Comparison of ENCODE assay signal across 8 mouse cellular contexts in genomic region chr8:4238434-4239192, GRCm38 (mm10). TPM values are rescaled to one million over a fixed set of nuclear protein-coding genes. Genes with fewer than 3 reads are reported as not detected.
A peak's percentile ranks its signal among the peaks of the same experiment; 100 is the strongest.
DNase-seq lines count a peak whose midpoint lies in the region; ATAC-seq and TF ChIP-seq lines count a peak whose summit lies in the region.

TSS of gene Map2k7 (plus strand) at chr8:4238740.
TSS of gene Gm49320 (plus strand) at chr8:4238865.

- peak; percentile 95 for ATAC-seq in heart, embryonic 12.5 days (ENCODE audit: insufficient number of reproducible peaks, low FRiP score)
- ATAC-seq in kidney, postnatal 0 days (replicated peaks; ENCODE audit: low FRiP score, low read depth), result peak; percentile 97
- ATAC-seq in liver, embryonic 11.5 days (replicated peaks; ENCODE audit: low FRiP score), result peak; percentile 92
- peak; percentile 95 for ATAC-seq in stomach, embryonic 14.5 days (ENCODE audit: insufficient number of reproducible peaks, insufficient read depth, low FRiP score, low read depth)

- WGBS in heart, embryonic 12.5 days, result 0% methylated on average over 69 of the region's 71 CpGs
- WGBS in kidney, postnatal 0 days, result under 1% methylated on average over 59 of the region's 71 CpGs
- under 1% methylated on average over 70 of the region's 71 CpGs for WGBS in liver, embryonic 11.5 days
- WGBS in stomach, embryonic 14.5 days, result under 1% methylated on average over 67 of the region's 71 CpGs

- peak; percentile 33 for TF ChIP-seq CTCF in C2C12 (IDR thresholded peaks at IDR 0.05; ENCODE audit: control insufficient read depth, insufficient read depth, insufficient read length)
- TF ChIP-seq CTCF in brain, embryonic 14.5 days (IDR thresholded peaks at IDR 0.05; ENCODE audit: borderline replicate concordance, extremely low read depth, insufficient read depth, insufficient read length), result peak; percentile 55
- peak; percentile 63 for TF ChIP-seq CTCF in kidney, postnatal 0 days (IDR thresholded peaks at IDR 0.05; ENCODE audit: low read depth)

- peak within 1 kb of the TSS; percentile 89 for H3K27ac ChIP-seq in heart, embryonic 12.5 days (ENCODE audit: poor library complexity, severe bottlenecking)
- H3K27ac ChIP-seq in kidney, postnatal 0 days, result peak within 1 kb of the TSS; percentile 78
- H3K27ac ChIP-seq in liver, embryonic 11.5 days (ENCODE audit: low read depth, low read length), result peak within 1 kb of the TSS; percentile 95
- peak within 1 kb of the TSS; percentile 97 for H3K27ac ChIP-seq in stomach, embryonic 14.5 days (ENCODE audit: low read length)

- peaks cover 40% of the 10 kb centered on the region for H3K79me2 ChIP-seq in C2C12 (ENCODE audit: control insufficient read depth, insufficient read depth)

- H3K4me1 ChIP-seq in erythroblast, embryonic 14.5 days (ENCODE audit: control insufficient read depth), result peaks cover 53% of the 10 kb centered on the region
- H3K4me1 ChIP-seq in heart, embryonic 12.5 days (replicated peaks), result peaks cover 23% of the 10 kb centered on the region
- peaks cover 11% of the 10 kb centered on the region for H3K4me1 ChIP-seq in kidney, postnatal 0 days (replicated peaks; ENCODE audit: insufficient read depth, low read length)
- H3K4me1 ChIP-seq in liver, embryonic 11.5 days (replicated peaks; ENCODE audit: control insufficient read depth, insufficient read depth, low read length), result peaks cover 15% of the 10 kb centered on the region
- peaks cover 17% of the 10 kb centered on the region for H3K4me1 ChIP-seq in stomach, embryonic 14.5 days (ENCODE audit: control insufficient read depth, insufficient read depth, low read length)

- H3K4me3 ChIP-seq in C2C12 (ENCODE audit: insufficient read depth, poor library complexity, severe bottlenecking), result peak within 1 kb of the TSS; percentile 65
- H3K4me3 ChIP-seq in erythroblast, embryonic 14.5 days (replicated peaks), result peak within 1 kb of the TSS; percentile 77
- H3K4me3 ChIP-seq in heart, embryonic 12.5 days, result peak within 1 kb of the TSS; percentile 65
- H3K4me3 ChIP-seq in kidney, postnatal 0 days (replicated peaks; ENCODE audit: low read depth, low read length), result peak within 1 kb of the TSS; percentile 80
- peak within 1 kb of the TSS; percentile 69 for H3K4me3 ChIP-seq in liver, embryonic 11.5 days (ENCODE audit: low read depth, low read length)
- peak within 1 kb of the TSS; percentile 74 for H3K4me3 ChIP-seq in stomach, embryonic 14.5 days (ENCODE audit: low read depth, low read length)

- peak within 1 kb of the TSS; percentile 76 for H3K4me2 ChIP-seq in heart, embryonic 12.5 days
- peak within 1 kb of the TSS; percentile 84 for H3K4me2 ChIP-seq in kidney, postnatal 0 days (ENCODE audit: low read length)
- H3K4me2 ChIP-seq in liver, embryonic 11.5 days, result peak within 1 kb of the TSS; percentile 80
- peak within 1 kb of the TSS; percentile 76 for H3K4me2 ChIP-seq in stomach, embryonic 14.5 days (replicated peaks; ENCODE audit: low read depth, low read length)

- peak; percentile 58 for TF ChIP-seq POLR2A in brain, embryonic 14.5 days (IDR thresholded peaks at IDR 0.05; ENCODE audit: borderline replicate concordance, extremely low read depth, insufficient read depth, insufficient read length, poor library complexity, severe bottlenecking)

- H3K36me3 ChIP-seq in C2C12 (ENCODE audit: control insufficient read depth, insufficient read depth), result peaks cover 7% of the 10 kb centered on the region
- peaks cover 37% of the 10 kb centered on the region for H3K36me3 ChIP-seq in erythroblast, embryonic 14.5 days (ENCODE audit: control insufficient read depth)
- peaks cover 28% of the 10 kb centered on the region for H3K36me3 ChIP-seq in heart, embryonic 12.5 days
- H3K36me3 ChIP-seq in kidney, postnatal 0 days (ENCODE audit: insufficient read depth, low read length), result 0 out of 2 replicates have a peak, but pooled peaks cover 14% of the 10 kb centered on the region
- peaks cover 6% of the 10 kb centered on the region for H3K36me3 ChIP-seq in liver, embryonic 11.5 days (ENCODE audit: control insufficient read depth, insufficient read depth, low read length)
- peaks cover 16% of the 10 kb centered on the region for H3K36me3 ChIP-seq in stomach, embryonic 14.5 days (ENCODE audit: control insufficient read depth, insufficient read depth, low read length)

- H3K79me3 ChIP-seq in C2C12 (ENCODE audit: low read depth), result peaks cover 31% of the 10 kb centered on the region

- H3K9me3 ChIP-seq in erythroblast, embryonic 14.5 days (ENCODE audit: control insufficient read depth, low read length), result no peaks in the 10 kb centered on the region
- no peaks in the 10 kb centered on the region for H3K9me3 ChIP-seq in heart, embryonic 12.5 days (replicated peaks)
- H3K9me3 ChIP-seq in kidney, postnatal 0 days (replicated peaks; ENCODE audit: low read length), result no peaks in the 10 kb centered on the region
- no peaks in the 10 kb centered on the region for H3K9me3 ChIP-seq in liver, embryonic 11.5 days (ENCODE audit: control insufficient read depth, low read length)
- no peaks in the 10 kb centered on the region for H3K9me3 ChIP-seq in stomach, embryonic 14.5 days (ENCODE audit: control insufficient read depth, low read depth, low read length)

- peak; percentile 100 for DNase-seq in brain, embryonic 14.5 days (ENCODE audit: low read depth)
- DNase-seq in kidney, postnatal 0 days (ENCODE audit: low spot score), result peak; percentile 99
- DNase-seq in liver, embryonic 11.5 days (ENCODE audit: low spot score), result peak; percentile 100
- peak; percentile 99 for DNase-seq in naive thymus-derived CD4-positive, alpha-beta T cell, adult 2 months (ENCODE audit: low read depth)

- peak within 1 kb of the TSS; percentile 80 for H3ac ChIP-seq in C2C12 (ENCODE audit: control insufficient read depth, insufficient read length, low read depth)

- no peaks in the 10 kb centered on the region for H3K27me3 ChIP-seq in C2C12 (ENCODE audit: control insufficient read depth, insufficient read depth, insufficient read length)
- H3K27me3 ChIP-seq in erythroblast, embryonic 14.5 days (ENCODE audit: control insufficient read depth), result no peaks in the 10 kb centered on the region
- peaks cover 15% of the 10 kb centered on the region for H3K27me3 ChIP-seq in heart, embryonic 12.5 days (replicated peaks)
- H3K27me3 ChIP-seq in kidney, postnatal 0 days (ENCODE audit: insufficient read depth, low read length), result no peaks in the 10 kb centered on the region
- H3K27me3 ChIP-seq in liver, embryonic 11.5 days (replicated peaks; ENCODE audit: control insufficient read depth, insufficient read depth, low read length), result no peaks in the 10 kb centered on the region
- H3K27me3 ChIP-seq in stomach, embryonic 14.5 days (ENCODE audit: control insufficient read depth, insufficient read depth, low read length), result no peaks in the 10 kb centered on the region

- H3K9ac ChIP-seq in heart, embryonic 12.5 days, result peak within 1 kb of the TSS; percentile 81
- H3K9ac ChIP-seq in kidney, postnatal 0 days (ENCODE audit: low read depth, low read length), result peak within 1 kb of the TSS; percentile 63
- peak within 1 kb of the TSS; percentile 90 for H3K9ac ChIP-seq in liver, embryonic 11.5 days (ENCODE audit: low read depth, low read length)
- peak within 1 kb of the TSS; percentile 60 for H3K9ac ChIP-seq in stomach, embryonic 14.5 days (replicated peaks; ENCODE audit: low read depth, low read length)

TF ChIP-seq in C2C12, 6 proteins besides CTCF, POLR2A, EP300 and RAD21:
- TF ChIP-seq MAX (IDR thresholded peaks at IDR 0.05) (peak; percentile 92), MYOG (IDR thresholded peaks at IDR 0.05; ENCODE audit: control insufficient read depth, extremely low read depth, insufficient read length) (no peak), FOSL1 (IDR thresholded peaks at IDR 0.05; ENCODE audit: insufficient read depth, low read length, poor library complexity, severe bottlenecking) (no peak), USF1 (IDR thresholded peaks at IDR 0.05; ENCODE audit: low read depth) (no peak)

RNA-seq across cellular contexts. Expression of gene Map2k7, which starts in this region (rescaled TPM):
- 33.5 TPM for polyA plus RNA-seq in C2C12 (2012; fragmentation: generic; extraction: Trizol)
- polyA plus RNA-seq in brain, embryonic 14.5 days (2012; rRNA removed), result 58.7 and 63.5 TPM in 2 replicates
- 9.1 and 9.9 TPM in 2 replicates for polyA plus RNA-seq in erythroblast, embryonic 14.5 days (2012)
- polyA plus RNA-seq in heart, embryonic 12.5 days (2016; fragmentation: Nextera tagmentation; extraction: Ambion mirVana), result 28.7 and 32.2 TPM in 2 replicates
- polyA plus RNA-seq in kidney, postnatal 0 days (2015; fragmentation: Nextera tagmentation; extraction: Ambion mirVana), result 28.0 and 30.1 TPM in 2 replicates
- 11.8 and 13.9 TPM in 2 replicates for polyA plus RNA-seq in liver, embryonic 11.5 days (2014; fragmentation: Nextera tagmentation; extraction: Ambion mirVana)
- 22.0 and 26.0 TPM in 2 replicates for polyA plus RNA-seq in stomach, embryonic 14.5 days (2014; fragmentation: Nextera tagmentation; extraction: Ambion mirVana)

RNA-seq across cellular contexts. Expression of gene Gm49320, which starts in this region (rescaled TPM):
- 0.11 TPM for polyA plus RNA-seq in C2C12 (2012; fragmentation: generic; extraction: Trizol)
- 4.3 and 5.6 TPM in 2 replicates for polyA plus RNA-seq in brain, embryonic 14.5 days (2012; rRNA removed)
- polyA plus RNA-seq in erythroblast, embryonic 14.5 days (2012), result 0.25 and 0.38 TPM in 2 replicates
- polyA plus RNA-seq in heart, embryonic 12.5 days (2016; fragmentation: Nextera tagmentation; extraction: Ambion mirVana), result 0.58 TPM in 1 of 2 replicates, not detected in the other
- 0.97 and 1.2 TPM in 2 replicates for polyA plus RNA-seq in kidney, postnatal 0 days (2015; fragmentation: Nextera tagmentation; extraction: Ambion mirVana)
- 0.21 and 0.74 TPM in 2 replicates for polyA plus RNA-seq in liver, embryonic 11.5 days (2014; fragmentation: Nextera tagmentation; extraction: Ambion mirVana)
- 2.4 and 2.7 TPM in 2 replicates for polyA plus RNA-seq in stomach, embryonic 14.5 days (2014; fragmentation: Nextera tagmentation; extraction: Ambion mirVana)

Comparison
In these comparisons a context has a peak if more than half of its experiments do, and no peak if none do; other contexts are left out.
1. Peak in every context shown above with its lines: DNase-seq, ATAC-seq, H3K4me3 ChIP-seq and H3K27ac ChIP-seq.